Mouse (Mus musculus) testis, adult 2 months (tissue): ENCODE results near the gene Lhx4. TPM values are rescaled to one million over a fixed set of nuclear protein-coding genes. Genes with fewer than 3 reads are reported as not detected.

Source experiments
- H3K27ac ChIP-seq: fragments of 200-500 bp; 2 replicates; pipeline ENCODE4 v1.5.1; 2012; ENCODE audit warnings: low read depth, low read length; ENCODE audit not compliant: control insufficient read depth, insufficient read depth
- H3K27me3 ChIP-seq: fragments of 200-500 bp; 2 replicates; pipeline ENCODE4 v1.6.1; 2012; ENCODE audit warnings: mild to moderate bottlenecking, low read length, moderate library complexity; ENCODE audit not compliant: control insufficient read depth, insufficient read depth
- H3K36me3 ChIP-seq: fragments of 200-500 bp; 2 replicates; pipeline ENCODE4 v1.6.1; 2012; ENCODE audit warnings: mild to moderate bottlenecking, low read length; ENCODE audit not compliant: control insufficient read depth, insufficient read depth
- H3K4me1 ChIP-seq: fragments of 200-500 bp; 2 replicates; pipeline ENCODE4 v1.6.1; 2012; ENCODE audit warnings: low read length; ENCODE audit not compliant: control insufficient read depth, insufficient read depth
- H3K4me3 ChIP-seq: fragments of 200-500 bp; 2 replicates; pipeline ENCODE4 v1.5.1; 2012; ENCODE audit warnings: low read depth, mild to moderate bottlenecking, low read length, moderate library complexity, mixed read lengths; ENCODE audit not compliant: control insufficient read depth
- CTCF ChIP-seq: fragments of 200-500 bp; IDR thresholded peaks from 2 replicates; pipeline ENCODE4 v1.5.1; 2012; ENCODE audit warnings: low read depth, mild to moderate bottlenecking, inconsistent platforms, low read length, moderate library complexity; ENCODE audit not compliant: control insufficient read depth, insufficient read depth, insufficient replicate concordance
- POLR2A ChIP-seq: fragments of 200-500 bp; IDR thresholded peaks from 2 replicates; pipeline ENCODE4 v1.6.1; 2012; ENCODE audit warnings: low read depth, mild to moderate bottlenecking, inconsistent platforms, low read length, moderate library complexity; ENCODE audit not compliant: control insufficient read depth
- polyA plus RNA-seq: library from polyadenylated mRNA; depleted of rRNA; stranded (reverse); fragments of >200 nt; gene quantifications from 2 replicates; pipeline ENCODE4 v1.2.3, GENCODE M21; 2012

Lhx4 gene
- polyA plus RNA-seq, 1 experiment = 0.16 TPM

DNA sequence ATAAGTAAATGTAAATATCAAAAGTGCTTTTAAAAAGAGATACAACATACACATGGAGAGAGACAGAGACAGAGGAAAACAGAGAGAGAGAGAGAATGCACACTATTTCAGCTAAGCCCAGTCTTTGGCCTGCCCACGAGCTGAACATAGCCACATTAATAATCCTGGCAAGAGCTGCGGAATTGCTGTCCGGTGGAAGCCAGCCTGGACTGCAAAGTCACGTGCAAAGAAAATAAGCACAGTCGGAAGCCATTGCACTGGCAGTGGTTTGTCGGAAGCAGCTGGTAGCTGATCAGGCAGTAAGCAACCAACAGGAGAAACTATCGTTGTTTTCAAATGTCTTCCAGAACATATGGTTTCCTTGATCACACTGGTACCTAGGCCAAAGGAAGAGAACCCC lies 6.1 kb upstream of the Lhx4 start:
- Histone ChIP-seq H3K27me3 (no peaks in the 10 kb centered on the region), H3K4me3 (no peak overlapping the region), H3K27ac (no peak overlapping the region), H3K4me1 (no peaks in the 10 kb centered on the region), H3K36me3 (no peaks in the 10 kb centered on the region)
- no peak for TF ChIP-seq CTCF
- no peak for TF ChIP-seq POLR2A

DNA sequence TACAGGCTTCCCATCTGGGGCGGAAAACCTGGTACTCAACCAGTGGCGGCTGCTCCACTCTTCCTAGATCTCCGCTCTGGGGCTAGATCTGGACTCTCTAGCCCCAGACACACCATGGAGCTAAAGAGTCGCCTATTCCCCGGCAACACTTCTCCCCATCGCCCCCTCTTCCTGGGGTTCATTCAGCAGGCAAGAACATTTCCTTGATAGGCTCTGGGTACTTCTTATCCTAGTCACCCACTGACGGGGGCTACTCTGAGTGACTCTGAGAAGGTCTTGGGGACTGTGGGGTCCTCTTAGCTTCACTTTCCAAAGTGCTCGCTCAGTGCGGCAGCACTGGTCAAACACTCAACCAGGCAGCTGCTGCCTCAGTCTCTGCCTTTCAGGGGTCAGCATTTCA lies 1.9 kb upstream of the Lhx4 start:
- H3K4me3 ChIP-seq = no peak overlapping the region
- TF ChIP-seq CTCF = no peak
- H3K27ac ChIP-seq = no peak overlapping the region
- H3K27me3 ChIP-seq = no peaks in the 10 kb centered on the region
- no peaks in the 10 kb centered on the region for H3K4me1 ChIP-seq
- no peaks in the 10 kb centered on the region for H3K36me3 ChIP-seq

DNA sequence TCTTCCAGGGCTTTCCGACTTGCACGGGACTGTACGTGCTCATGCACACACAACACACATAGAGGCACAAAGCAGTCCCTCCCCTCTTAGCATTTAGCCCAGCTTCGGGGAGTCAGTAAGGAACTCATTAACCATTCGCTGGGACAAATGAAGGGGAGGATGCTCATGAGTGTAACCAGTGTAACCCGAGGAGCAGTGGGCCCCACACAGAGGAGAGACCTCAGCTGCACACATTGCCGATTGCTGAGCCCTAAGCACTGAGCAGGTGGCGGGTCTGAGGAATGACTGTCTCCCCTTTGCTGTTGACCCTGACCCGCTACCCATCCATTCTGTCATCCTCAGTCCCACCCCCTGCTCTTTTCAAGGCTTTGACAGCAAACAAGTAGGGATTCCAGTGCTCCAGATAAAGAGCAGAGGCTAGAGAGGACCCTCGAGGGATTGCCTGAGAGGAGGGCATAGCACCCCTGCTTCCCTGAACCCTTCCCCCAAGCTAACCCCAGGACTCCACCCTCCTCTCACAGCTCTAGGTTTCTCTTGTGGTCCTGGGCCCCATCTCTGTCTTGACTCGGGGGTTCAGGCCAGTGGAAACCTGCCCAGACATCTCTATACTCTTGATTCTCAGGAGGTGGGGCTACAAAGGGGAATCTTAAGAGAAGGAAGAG lies 836 bp downstream of the Lhx4 start:
- Histone ChIP-seq H3K4me3 (no peak overlapping the region), H3K36me3 (no peaks in the 10 kb centered on the region), H3K4me1 (no peaks in the 10 kb centered on the region), H3K27me3 (no peaks in the 10 kb centered on the region), H3K27ac (no peak overlapping the region)
- TF ChIP-seq POLR2A = no peak
- TF ChIP-seq CTCF = no peak

DNA sequence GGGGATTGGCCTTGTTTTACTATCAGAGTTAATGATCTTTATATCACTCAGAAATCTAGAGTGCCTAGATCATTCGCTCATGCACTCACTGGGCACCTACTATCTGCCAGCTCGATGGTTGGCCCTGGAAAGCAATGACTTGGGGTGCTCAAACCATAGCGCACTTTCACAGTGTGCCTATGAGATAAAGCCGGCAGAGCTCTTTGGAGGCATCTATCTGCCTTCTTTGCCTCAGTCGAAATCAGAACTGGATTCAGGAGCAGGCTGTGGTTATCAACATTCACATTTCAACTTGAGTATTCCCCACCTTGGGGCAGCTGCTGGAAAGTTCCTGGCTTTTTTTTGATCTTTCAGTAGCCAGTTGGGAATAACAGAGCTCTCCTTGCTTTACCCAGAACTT lies 3.6 kb downstream of the Lhx4 start:
- no peak overlapping the region for H3K27ac ChIP-seq
- TF ChIP-seq POLR2A (no peak), CTCF (no peak)
- H3K4me1 ChIP-seq = peaks cover 4% of the 10 kb centered on the region
- H3K4me3 ChIP-seq = no peak overlapping the region
- H3K27me3 ChIP-seq = peaks cover 3% of the 10 kb centered on the region; the same call in 1 of the 2 replicates
- no peaks in the 10 kb centered on the region for H3K36me3 ChIP-seq

DNA sequence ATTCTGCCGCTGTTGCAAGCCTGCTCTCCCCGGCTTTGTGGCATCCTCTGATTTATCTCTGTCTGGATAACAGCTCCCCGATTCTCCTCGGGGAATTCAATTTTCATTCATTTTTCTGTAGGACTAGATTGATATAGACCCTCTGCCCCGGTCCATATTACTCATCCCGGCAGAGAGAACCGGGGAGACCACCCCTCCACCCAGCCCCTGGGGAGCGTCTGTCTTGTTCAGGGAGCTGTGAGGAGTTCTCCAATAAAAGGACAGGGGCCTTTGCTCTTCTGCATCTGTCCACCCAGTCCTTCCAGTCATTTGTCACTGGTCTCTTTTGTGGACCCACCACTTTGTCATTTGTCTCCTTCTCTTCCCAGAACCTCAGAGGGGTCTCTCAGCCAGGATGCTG lies 4.5 kb downstream of the Lhx4 start:
- Histone ChIP-seq H3K4me3 (no peak overlapping the region), H3K36me3 (no peaks in the 10 kb centered on the region), H3K27me3 (peaks cover 7% of the 10 kb centered on the region)

DNA sequence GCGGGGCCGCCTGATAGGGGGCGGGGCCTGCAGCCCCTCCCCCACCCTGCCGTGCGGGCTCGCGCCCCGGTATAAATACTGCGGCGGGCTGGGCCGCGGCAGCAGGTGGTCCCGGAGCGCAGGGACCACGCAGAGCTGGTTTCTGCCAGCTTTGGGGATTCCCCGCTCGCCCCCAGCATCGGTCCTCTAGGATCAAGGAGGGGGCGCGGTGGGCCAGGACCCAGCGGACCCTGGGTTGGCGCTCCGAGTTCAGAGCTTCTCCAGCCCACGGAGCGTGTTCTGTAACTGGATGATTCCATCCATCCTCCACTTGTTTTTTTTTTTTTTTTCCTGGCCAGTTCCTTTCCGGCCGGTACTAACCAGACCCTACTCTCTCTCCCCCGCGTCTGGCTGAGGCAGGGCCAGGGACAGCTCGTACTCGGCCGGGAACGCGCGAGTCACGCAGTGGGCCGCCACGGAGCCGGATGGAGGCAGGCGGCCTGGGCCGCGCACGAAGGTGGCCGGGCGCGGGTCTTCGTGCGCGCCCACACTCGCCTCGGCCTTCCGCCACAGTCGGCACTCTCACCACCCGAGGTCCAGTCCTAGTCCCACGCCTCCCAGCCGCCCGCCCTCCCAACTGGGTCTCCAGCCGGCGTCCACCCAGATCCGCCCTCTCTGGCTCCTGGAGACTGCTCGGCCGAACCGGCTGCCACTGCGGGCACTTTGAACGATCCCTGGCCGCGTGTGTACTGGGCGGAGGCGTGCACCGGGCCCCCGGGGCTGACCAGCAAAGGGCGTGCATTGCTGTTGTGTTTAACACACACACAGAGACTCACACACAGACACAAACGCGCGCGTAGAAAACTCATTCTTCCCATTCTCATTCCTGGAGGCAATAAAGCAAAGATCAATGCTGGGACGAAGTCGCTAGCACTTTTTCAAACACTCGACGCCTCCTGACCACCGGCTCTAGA lies 8.8 kb downstream of the Lhx4 start:
- TF ChIP-seq POLR2A (no peak), CTCF (no peak)
- Histone ChIP-seq H3K27ac (no peak overlapping the region), H3K4me3 (peak overlapping the region; percentile 81), H3K4me1 (peaks cover 17% of the 10 kb centered on the region), H3K27me3 (peaks cover 12% of the 10 kb centered on the region), H3K36me3 (no peaks in the 10 kb centered on the region)

More for the DNA sequence above, 4.5 kb downstream of the Lhx4 start:
- H3K27ac ChIP-seq = no peak overlapping the region
- TF ChIP-seq CTCF = no peak
- TF ChIP-seq POLR2A = no peak
- peaks cover 7% of the 10 kb centered on the region for H3K4me1 ChIP-seq

DNA sequence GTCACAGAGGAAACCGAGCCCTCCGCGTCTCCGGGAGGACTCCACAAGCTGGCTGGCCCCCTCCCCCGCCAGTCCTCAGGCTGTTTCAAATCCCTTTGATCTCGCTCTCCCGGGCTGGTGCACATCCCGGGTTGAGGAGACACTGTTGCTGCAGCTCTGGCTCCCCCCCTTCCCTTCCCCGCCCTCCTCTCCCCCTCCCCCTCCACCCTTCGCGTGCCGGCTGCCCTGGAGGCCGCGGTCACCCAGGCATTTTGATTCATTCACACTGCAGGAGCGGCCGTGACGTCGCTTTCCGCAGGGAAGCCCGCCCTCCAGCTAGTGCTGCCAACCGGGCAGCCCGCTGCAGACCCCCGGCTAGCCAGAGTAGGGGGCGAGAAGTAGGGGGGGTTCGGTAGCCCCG lies 9.5 kb downstream of the Lhx4 start:
- no peak for TF ChIP-seq CTCF
- Histone ChIP-seq H3K27me3 (peaks cover 13% of the 10 kb centered on the region), H3K27ac (no peak overlapping the region), H3K4me1 (peaks cover 20% of the 10 kb centered on the region), H3K4me3 (peak overlapping the region; percentile 81), H3K36me3 (no peaks in the 10 kb centered on the region)
